Comparison of ENCODE assay signal across 7 mouse cellular contexts in the genomic region with DNA sequence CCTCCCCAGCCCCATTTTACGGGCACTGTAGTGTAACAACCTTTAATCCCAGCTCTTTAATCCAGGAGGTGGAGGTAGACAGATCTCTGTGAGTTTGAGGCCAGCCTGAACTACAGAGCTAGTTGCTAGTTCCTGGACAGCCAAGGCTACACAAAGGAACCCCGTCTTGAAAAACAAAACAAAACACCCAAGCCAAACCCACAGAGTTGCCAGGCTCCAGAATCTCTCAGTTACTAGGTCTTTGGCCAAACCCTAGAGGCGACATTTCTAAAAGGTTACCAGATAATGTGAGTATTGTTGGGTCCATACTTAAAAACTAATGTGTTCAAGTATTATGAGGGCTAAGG. TPM values are rescaled to one million over a fixed set of nuclear protein-coding genes. Genes with fewer than 3 reads are reported as not detected.
"Had no signal": no experiment of that assay in that cellular context is flagged by ENCODE, and none has a peak within 500 bp of the region (broad histone marks: within the 10 kb centered on the region; RNA-seq: fewer than 3 reads in every experiment).

No protein-coding gene starts in this region.

- H3K9ac ChIP-seq: kidney, embryonic 15.5 days; liver, embryonic 15.5 days; midbrain, embryonic 12.5 days; neural tube, embryonic 13.5 days had no signal

- H3K4me2 ChIP-seq: kidney, embryonic 15.5 days; liver, embryonic 11.5 days; liver, embryonic 15.5 days; midbrain, embryonic 12.5 days; neural tube, embryonic 13.5 days had no signal

- H3K9me3 ChIP-seq: kidney, embryonic 15.5 days; liver, embryonic 15.5 days; midbrain, embryonic 12.5 days; neural tube, embryonic 13.5 days had no signal

- H3K27ac ChIP-seq: kidney, embryonic 15.5 days; liver, embryonic 15.5 days; midbrain, embryonic 12.5 days had no signal

- DNase-seq: right cerebral cortex, postnatal 14 days had no signal

- H3K27me3 ChIP-seq: kidney, embryonic 15.5 days; liver, embryonic 15.5 days; midbrain, embryonic 12.5 days; neural tube, embryonic 13.5 days had no signal

- H3K4me3 ChIP-seq: kidney, embryonic 15.5 days; liver, embryonic 15.5 days; midbrain, embryonic 12.5 days; neural tube, embryonic 13.5 days had no signal

- H3K36me3 ChIP-seq: kidney, embryonic 15.5 days; liver, embryonic 15.5 days; midbrain, embryonic 12.5 days; neural tube, embryonic 13.5 days had no signal

RNA-seq across cellular contexts. Expression of gene Fndc7, which starts 32.7 kb away (rescaled TPM):
- total RNA-seq: left cerebral cortex, postnatal 36 days had no signal
- polyA plus RNA-seq: kidney, embryonic 15.5 days; liver, embryonic 11.5 days; midbrain, embryonic 12.5 days; neural tube, embryonic 13.5 days had no signal
